Mouse (Mus musculus): ENCODE results near the gene Tma16. TPM values are rescaled to one million over a fixed set of nuclear protein-coding genes. Genes with fewer than 3 reads are reported as not detected.

Tma16 gene
- 12.3 TPM for polyA plus RNA-seq (2017; shearing (Covaris generic))

DNA sequence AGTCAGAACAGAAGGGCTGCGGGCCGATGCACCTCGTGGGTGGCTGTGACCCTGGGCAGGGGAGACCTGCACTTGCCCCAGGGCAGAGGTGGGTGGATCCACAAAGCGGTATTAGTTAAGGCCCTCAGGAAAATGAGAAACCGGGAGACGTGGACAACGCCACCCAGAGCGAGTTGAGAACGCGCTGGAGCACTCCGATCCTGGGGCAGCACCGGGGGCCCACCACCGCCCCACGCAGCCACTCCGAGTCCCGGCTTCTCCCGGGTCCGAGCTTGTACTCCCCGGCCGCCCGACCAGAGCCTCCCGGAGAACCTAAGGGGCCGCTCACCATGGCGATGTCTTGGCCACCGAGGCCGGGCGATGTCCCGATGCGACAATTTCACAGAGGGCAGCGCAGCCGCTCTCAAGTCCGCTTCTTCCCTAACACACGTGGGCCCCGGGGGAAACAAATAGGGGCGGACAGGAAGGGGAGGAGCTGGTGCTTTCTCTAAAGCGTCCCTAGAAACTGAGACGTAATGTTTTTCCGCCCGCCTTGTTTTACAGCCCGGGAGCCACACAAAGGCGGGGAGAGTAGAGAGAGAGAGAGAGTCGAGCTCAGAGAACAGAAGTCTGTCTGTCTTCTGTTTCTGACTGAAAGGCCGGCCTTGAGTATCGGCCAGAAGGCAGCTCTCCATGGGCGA, at the start of gene Tma16:
Tma16 (minus strand) TSS at position 447 of the 680 bp plus-strand sequence.

DNA sequence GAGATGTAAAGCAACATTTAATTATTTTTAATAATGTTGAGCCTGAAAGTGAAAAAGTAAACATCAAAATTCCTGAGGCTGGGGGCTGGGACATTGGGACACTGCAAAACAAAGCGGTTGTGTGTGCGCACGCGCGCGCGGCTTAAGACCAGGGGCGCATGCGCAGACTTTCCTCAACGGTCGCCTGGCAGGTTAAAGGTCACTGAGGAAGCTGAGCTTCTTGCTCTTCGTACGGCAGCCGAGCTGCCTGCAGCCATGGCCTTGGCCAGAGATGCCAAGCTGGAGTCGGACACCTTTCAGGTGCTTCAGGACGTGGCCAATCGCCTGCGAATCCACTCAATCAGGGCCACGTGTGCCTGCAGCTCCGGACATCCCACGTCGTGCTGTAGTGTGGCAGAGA, 25.2 kb upstream of the Tma16 start, which contains the start of gene Tktl2:
Tktl2 (plus strand) TSS at position 220 of the 400 bp plus-strand sequence.

Other genes starting within 250 kb of the Tma16 start
- 0.15 TPM for gene Tktl2, start 25.2 kb upstream of the Tma16 start, polyA plus RNA-seq (2017; shearing (Covaris generic))
- 1.0 TPM for gene Npy5r, start 201.6 kb upstream of the Tma16 start, polyA plus RNA-seq (2017; shearing (Covaris generic))
- gene Npy1r, start 210.7 kb upstream of the Tma16 start, polyA plus RNA-seq (2017; shearing (Covaris generic)) = not detected